Mouse (Mus musculus) lung, postnatal 0 days (tissue): ENCODE measurements at regions not wholly inside any gene's neighbourhood (a gene's known extent, or its start where the extent isn't known, plus 50 kb on each side); places are given as distances from the start of the nearest gene placed in this dataset.
"Not testable (repeated sequence)": the region's sequence is repeated elsewhere in the genome, so short reads cannot be mapped to it uniquely, and the experiment has no call there.

Experiments used
- ATAC-seq: fragments of 200-750 bp; cut with Nextera tagmentation; 2 replicates; pipeline ENCODE4 v1.8.0; 2017; ENCODE audit warnings: moderate library complexity
- DNase-seq: peaks from one replicate; pipeline ENCODE4 v3.0.0-alpha.2; 2016; ENCODE audit warnings: low spot score
- H3K27ac ChIP-seq: fragments of 300-500 bp; sonication (generic); 2 replicates; pipeline ENCODE4 v1.5.1; 2014; ENCODE audit warnings: antibody characterized with exemption, mild to moderate bottlenecking, low read length, mixed read lengths
- H3K27me3 ChIP-seq: fragments of 300-500 bp; sonication (generic); replicated peaks from 2 replicates; pipeline ENCODE4 v1.6.1; 2014; ENCODE audit warnings: low read length, mixed read lengths; ENCODE audit not compliant: insufficient read depth
- H3K36me3 ChIP-seq: fragments of 300-500 bp; sonication (generic); 2 replicates; pipeline ENCODE4 v1.6.1; 2014; ENCODE audit warnings: low read length, mixed read lengths; ENCODE audit not compliant: insufficient read depth
- H3K4me1 ChIP-seq: fragments of 300-500 bp; sonication (generic); 2 replicates; pipeline ENCODE4 v1.6.1; 2014; ENCODE audit warnings: antibody characterized with exemption, low read depth, low read length, mixed read lengths; ENCODE audit not compliant: insufficient read depth
- H3K4me2 ChIP-seq: fragments of 300-500 bp; sonication (generic); replicated peaks from 2 replicates; pipeline ENCODE4 v1.6.1; 2014; ENCODE audit warnings: low read depth, mild to moderate bottlenecking, low read length, moderate library complexity, mixed read lengths
- H3K4me3 ChIP-seq: fragments of 300-500 bp; sonication (generic); 2 replicates; pipeline ENCODE4 v1.5.1; 2014; ENCODE audit warnings: low read depth, low read length
- H3K9ac ChIP-seq: fragments of 300-500 bp; sonication (generic); replicated peaks from 2 replicates; pipeline ENCODE4 v1.6.1; 2014; ENCODE audit warnings: low read depth, mild to moderate bottlenecking
- H3K9me3 ChIP-seq: fragments of 300-500 bp; sonication (generic); 2 replicates; pipeline ENCODE4 v1.6.1; 2016; ENCODE audit warnings: low read length, mixed read lengths
- CTCF ChIP-seq: IDR thresholded peaks from 2 replicates; pipeline ENCODE4 v1.5.1; 2016; ENCODE audit warnings: antibody characterized with exemption, mild to moderate bottlenecking
- EP300 ChIP-seq: IDR thresholded peaks from 2 replicates; pipeline ENCODE4 v1.6.1; 2016; ENCODE audit warnings: antibody characterized with exemption, mild to moderate bottlenecking, control low read depth
- WGBS: fragments of 180-500 bp; shearing (Covaris S2); extraction: QIAGEN DNeasy Blood & Tissue Kit; methylation state at CpG from one replicate; pipeline ENCODE4 v1.1.7; 2014; 5-methylcytosine and 5-hydroxymethylcytosine counted together

- Histone ChIP-seq H3K27me3 (no peaks in the 10 kb centered on the region), H3K9ac (no peak overlapping the region), H3K27ac (no peak overlapping the region), H3K9me3 (no peaks in the 10 kb centered on the region), H3K4me1 (no peaks in the 10 kb centered on the region), H3K4me2 (no peak overlapping the region), H3K4me3 (no peak overlapping the region), H3K36me3 (no peaks in the 10 kb centered on the region)
- 31% methylated on average over 4 of the region's 4 CpGs for WGBS
- no peak for DNase-seq
- ATAC-seq = peak; percentile 32
- TF ChIP-seq EP300 (no peak), CTCF (no peak)
Measured at GRCm38 (mm10) chr2:63580489-63581139, 396.5 kb upstream of the Kcnh7 start.

DNA sequence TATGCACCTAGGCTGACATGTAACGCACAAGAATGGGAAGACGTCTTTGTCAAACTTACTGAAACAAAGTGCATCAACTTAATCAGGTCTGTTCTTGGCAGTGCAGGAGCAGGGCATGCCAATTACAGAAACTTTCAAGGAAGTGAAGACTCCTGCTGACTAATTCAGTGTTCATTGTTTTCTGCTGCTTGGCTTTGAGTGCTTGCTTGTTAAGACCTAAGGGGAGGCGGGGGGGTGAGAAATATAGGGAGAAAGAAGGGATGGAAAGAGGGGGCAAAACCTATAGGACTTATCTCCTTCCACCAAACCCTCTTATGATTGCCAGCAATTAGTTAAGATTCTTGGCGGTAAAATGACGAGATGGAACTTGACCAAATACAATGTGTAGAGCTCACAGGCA is 391.1 kb upstream of the Kcnh7 start:
- H3K27me3 ChIP-seq = no peaks in the 10 kb centered on the region
- H3K27ac ChIP-seq = no peak overlapping the region
- DNase-seq (no peak), ATAC-seq (no peak)
- no peaks in the 10 kb centered on the region for H3K4me1 ChIP-seq
- no peak overlapping the region for H3K9ac ChIP-seq
- H3K4me2 ChIP-seq = no peak overlapping the region
- no peak overlapping the region for H3K4me3 ChIP-seq
- no peaks in the 10 kb centered on the region for H3K9me3 ChIP-seq
- no peak for TF ChIP-seq EP300
- no peak for TF ChIP-seq CTCF
- WGBS = 72% methylated on average over 5 of the region's 5 CpGs
- no peaks in the 10 kb centered on the region for H3K36me3 ChIP-seq

GRCm38 (mm10) chr2:63574008-63574703 is 390.1 kb upstream of the Kcnh7 start:
- H3K4me3 ChIP-seq = no peak overlapping the region

GRCm38 (mm10) chr2:63573015-63573807 is 389.1 kb upstream of the Kcnh7 start:
- H3K36me3 ChIP-seq = no peaks in the 10 kb centered on the region
- H3K4me1 ChIP-seq = no peaks in the 10 kb centered on the region
- H3K9ac ChIP-seq = no peak overlapping the region
- H3K4me2 ChIP-seq = no peak overlapping the region
- no peaks in the 10 kb centered on the region; the same call in 1 of the 2 replicates for H3K9me3 ChIP-seq
- WGBS = 56% methylated on average over 9 of the region's 9 CpGs
- no peak overlapping the region for H3K27ac ChIP-seq
- no peak for ATAC-seq
- TF ChIP-seq EP300 = no peak
- TF ChIP-seq CTCF = no peak
- no peak for DNase-seq
- no peaks in the 10 kb centered on the region for H3K27me3 ChIP-seq
- no peak overlapping the region for H3K4me3 ChIP-seq

More at GRCm38 (mm10) chr2:63574008-63574703, 390.1 kb upstream of the Kcnh7 start:
- Histone ChIP-seq H3K9me3 (no peaks in the 10 kb centered on the region; the same call in 1 of the 2 replicates), H3K27ac (no peak overlapping the region), H3K4me2 (no peak overlapping the region), H3K9ac (no peak overlapping the region), H3K36me3 (no peaks in the 10 kb centered on the region), H3K4me1 (no peaks in the 10 kb centered on the region), H3K27me3 (no peaks in the 10 kb centered on the region)
- TF ChIP-seq EP300 = no peak
- no peak for TF ChIP-seq CTCF
- 25% methylated on average over 4 of the region's 4 CpGs for WGBS
- ATAC-seq (no peak), DNase-seq (no peak)

DNA sequence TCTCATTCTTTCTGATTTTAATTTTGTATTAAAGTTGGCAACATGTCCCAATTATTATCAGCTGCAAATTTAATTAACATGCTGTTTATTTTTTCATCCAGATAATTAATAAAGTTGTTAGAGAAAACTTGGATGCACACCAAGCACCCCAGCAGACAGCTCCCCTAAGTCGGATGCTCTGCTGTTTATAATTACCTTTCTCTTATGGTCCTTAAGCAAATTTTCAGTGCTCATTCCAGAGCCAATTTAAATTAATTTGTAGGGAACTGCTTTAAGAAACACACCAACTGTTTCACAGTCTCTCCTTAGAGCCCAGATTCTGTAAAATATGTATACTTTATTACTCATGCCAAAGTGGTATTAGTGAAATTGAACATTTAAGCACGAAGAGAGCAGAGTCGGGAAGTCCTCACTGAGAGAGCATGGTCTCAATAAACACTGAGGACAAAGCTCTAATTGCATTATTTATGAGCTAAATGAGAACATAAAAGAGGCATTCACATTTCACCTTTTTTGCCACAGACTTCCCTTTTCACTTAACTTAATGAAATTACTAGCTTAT is 372.9 kb upstream of the Kcnh7 start:
- TF ChIP-seq EP300 (no peak), CTCF (no peak)
- Histone ChIP-seq H3K4me1 (no peaks in the 10 kb centered on the region), H3K27ac (no peak overlapping the region), H3K36me3 (no peaks in the 10 kb centered on the region), H3K27me3 (no peaks in the 10 kb centered on the region), H3K4me2 (no peak overlapping the region), H3K9ac (no peak overlapping the region), H3K4me3 (no peak overlapping the region), H3K9me3 (no peaks in the 10 kb centered on the region)
- DNase-seq = no peak
- ATAC-seq = no peak
- 64% methylated on average over 3 of the region's 3 CpGs for WGBS

DNA sequence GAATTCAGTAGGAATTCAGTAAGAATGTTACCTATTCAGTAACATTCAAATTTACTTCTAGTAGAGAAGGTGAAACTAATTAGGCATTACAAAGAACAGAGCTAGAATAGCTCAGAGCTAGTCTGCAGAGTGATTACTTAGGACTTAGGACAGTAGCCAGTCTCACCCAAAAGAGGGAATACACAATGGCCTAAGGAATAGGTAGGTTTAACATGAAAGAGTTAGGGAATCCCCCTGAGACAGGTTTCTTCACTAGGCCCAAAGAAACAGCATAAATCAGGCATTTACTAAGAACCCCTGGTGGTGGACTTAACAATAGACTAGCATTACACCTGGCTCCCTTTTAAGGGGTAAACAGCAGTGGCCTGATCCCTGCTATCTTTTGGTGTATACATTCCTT is 357.7 kb upstream of the Kcnh7 start:
- not testable (repeated sequence) for H3K27ac ChIP-seq, H3K4me2 ChIP-seq, H3K36me3 ChIP-seq, H3K9me3 ChIP-seq, ATAC-seq, DNase-seq, H3K27me3 ChIP-seq, H3K4me1 ChIP-seq, H3K9ac ChIP-seq, H3K4me3 ChIP-seq
